Mouse (Mus musculus) C2C12 (cell line): ENCODE measurements around the gene Ctcfl. TPM values are rescaled to one million over a fixed set of nuclear protein-coding genes. Genes with fewer than 3 reads are reported as not detected.

Experiments
- H3K27me3 ChIP-seq: one replicate; pipeline ENCODE4 v1.6.1; 2011; ENCODE audit not compliant: control insufficient read depth, insufficient read depth, insufficient read length
- H3K36me3 ChIP-seq: one replicate; pipeline ENCODE4 v1.6.1; 2011; ENCODE audit not compliant: control insufficient read depth, insufficient read depth
- H3K4me3 ChIP-seq: one replicate; pipeline ENCODE4 v1.5.1; 2011; ENCODE audit warnings: mild to moderate bottlenecking, control low read depth; ENCODE audit not compliant: poor library complexity, insufficient read depth, severe bottlenecking
- H3K79me2 ChIP-seq: one replicate; pipeline ENCODE4 v1.6.1; 2011; ENCODE audit not compliant: control insufficient read depth, insufficient read depth
- H3K79me3 ChIP-seq: one replicate; pipeline ENCODE4 v1.6.1; 2011; ENCODE audit warnings: low read depth, control low read depth
- H3ac ChIP-seq: one replicate; pipeline ENCODE3; 2011; ENCODE audit warnings: low read depth; ENCODE audit not compliant: control insufficient read depth, insufficient read length
- CEBPB ChIP-seq: IDR thresholded peaks from one replicate; pipeline ENCODE4 v1.6.1; 2011; ENCODE audit warnings: low read depth, mild to moderate bottlenecking, control low read depth, moderate library complexity
- CTCF ChIP-seq: IDR thresholded peaks from one replicate; pipeline ENCODE4 v1.5.1; 2011; ENCODE audit not compliant: control insufficient read depth, insufficient read depth, insufficient read length
- FOSL1 ChIP-seq: IDR thresholded peaks from one replicate; pipeline ENCODE4 v1.8.0; 2011; ENCODE audit warnings: mild to moderate bottlenecking, low read length; ENCODE audit not compliant: poor library complexity, insufficient read depth, severe bottlenecking
- MAX ChIP-seq: IDR thresholded peaks from one replicate; pipeline ENCODE4 v1.6.1; 2011; ENCODE audit warnings: mild to moderate bottlenecking, control low read depth
- MYOD1 ChIP-seq: IDR thresholded peaks from one replicate; pipeline ENCODE4 v1.6.1; 2011; ENCODE audit warnings: low read depth; ENCODE audit not compliant: control insufficient read depth, insufficient read length
- MYOG ChIP-seq: IDR thresholded peaks from one replicate; pipeline ENCODE4 v1.6.1; 2011; ENCODE audit not compliant: control insufficient read depth, insufficient read length; ENCODE audit errors: extremely low read depth
- USF1 ChIP-seq: IDR thresholded peaks from one replicate; pipeline ENCODE4 v1.6.1; 2011; ENCODE audit warnings: low read depth, mild to moderate bottlenecking, control low read depth, moderate library complexity
- polyA plus RNA-seq: library from polyadenylated mRNA; unstranded; fragments of >200 nt; fragmentation: generic; extraction: Trizol; gene quantifications from one replicate; pipeline ENCODE4 v1.2.1, GENCODE M21; 2012; ENCODE audit warnings: missing spikeins

The Ctcfl gene
- polyA plus RNA-seq, 1 experiment, result not detected

- TF ChIP-seq MYOD1 (no peak), FOSL1 (no peak), USF1 (no peak), CTCF (no peak), CEBPB (no peak)
- Histone ChIP-seq H3K27me3 (peaks cover 56% of the 10 kb centered on the region), H3K4me3 (no peak overlapping the region), H3K79me2 (no peaks in the 10 kb centered on the region), H3ac (no peak overlapping the region), H3K36me3 (no peaks in the 10 kb centered on the region), H3K79me3 (no peaks in the 10 kb centered on the region)
These were observed 32.5 kb upstream of the Ctcfl start for GRCm38 (mm10) chr2:173151784-173152284.

DNA sequence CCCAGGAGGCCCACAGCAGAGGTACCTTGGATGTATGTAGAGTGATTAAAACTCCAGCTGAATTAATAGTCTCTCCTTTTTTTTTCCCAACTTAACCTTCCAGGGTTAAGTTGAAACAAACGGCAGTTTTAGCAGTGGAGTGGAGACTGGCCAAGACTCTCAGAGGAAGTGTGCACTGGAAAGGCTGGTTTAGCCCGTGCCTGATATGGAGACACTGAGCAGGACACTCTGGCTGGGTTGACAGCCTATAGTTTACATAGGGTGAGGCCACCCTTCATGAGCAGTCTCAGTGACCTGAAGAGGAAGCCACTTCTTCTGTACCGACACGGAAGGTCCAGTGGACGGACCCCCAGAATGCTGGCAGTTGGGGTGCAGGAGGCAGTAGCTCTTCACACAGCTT lies 32.0 kb upstream of the Ctcfl start:
- Histone ChIP-seq H3K4me3 (no peak overlapping the region), H3K36me3 (no peaks in the 10 kb centered on the region), H3ac (no peak overlapping the region), H3K79me3 (no peaks in the 10 kb centered on the region), H3K79me2 (no peaks in the 10 kb centered on the region), H3K27me3 (peaks cover 58% of the 10 kb centered on the region)
- TF ChIP-seq FOSL1, result no peak

DNA sequence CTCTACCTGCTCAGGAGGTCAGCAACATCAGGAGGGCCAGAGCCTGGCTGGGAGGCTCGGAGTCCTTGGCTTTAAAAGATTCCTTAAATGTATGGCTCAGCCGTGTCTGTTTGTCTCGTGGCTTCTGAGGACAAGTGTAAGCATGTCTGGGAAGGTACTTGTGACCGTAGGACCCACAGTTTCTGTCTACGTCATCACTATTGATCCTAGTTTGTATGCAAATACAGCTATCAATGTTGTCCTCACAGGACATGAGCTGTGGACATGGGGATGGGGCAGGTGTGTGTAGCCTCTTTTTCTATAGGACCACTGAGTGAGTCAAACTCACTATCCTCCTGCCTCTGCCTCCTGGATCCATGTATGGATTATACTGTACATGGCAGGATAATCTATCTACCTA lies 28.7 kb upstream of the Ctcfl start:
- no peaks in the 10 kb centered on the region for H3K79me2 ChIP-seq
- no peaks in the 10 kb centered on the region for H3K79me3 ChIP-seq
- H3K27me3 ChIP-seq, result peaks cover 60% of the 10 kb centered on the region
- no peaks in the 10 kb centered on the region for H3K36me3 ChIP-seq
- no peak overlapping the region for H3ac ChIP-seq
- no peak for TF ChIP-seq CTCF
- no peak for TF ChIP-seq CEBPB
- TF ChIP-seq MAX, result no peak
- no peak for TF ChIP-seq MYOD1
- no peak for TF ChIP-seq MYOG
- no peak overlapping the region for H3K4me3 ChIP-seq

GRCm38 (mm10) chr2:173146728-173147127 lies 27.4 kb upstream of the Ctcfl start:
- Histone ChIP-seq H3ac (no peak overlapping the region), H3K79me2 (no peaks in the 10 kb centered on the region), H3K27me3 (peaks cover 50% of the 10 kb centered on the region), H3K36me3 (no peaks in the 10 kb centered on the region), H3K4me3 (no peak overlapping the region), H3K79me3 (no peaks in the 10 kb centered on the region)
- TF ChIP-seq MAX (no peak), USF1 (no peak), CTCF (no peak), MYOD1 (no peak), MYOG (no peak), CEBPB (no peak), FOSL1 (no peak)

GRCm38 (mm10) chr2:173145808-173146207 lies 26.5 kb upstream of the Ctcfl start:
- H3K79me3 ChIP-seq, result no peaks in the 10 kb centered on the region
- TF ChIP-seq MYOG, result no peak
- no peak for TF ChIP-seq FOSL1
- TF ChIP-seq CTCF, result no peak
- no peak for TF ChIP-seq CEBPB
- TF ChIP-seq MYOD1, result no peak
- H3ac ChIP-seq, result no peak overlapping the region
- no peaks in the 10 kb centered on the region for H3K36me3 ChIP-seq
- peaks cover 43% of the 10 kb centered on the region for H3K27me3 ChIP-seq
- H3K4me3 ChIP-seq, result no peak overlapping the region
- no peaks in the 10 kb centered on the region for H3K79me2 ChIP-seq

DNA sequence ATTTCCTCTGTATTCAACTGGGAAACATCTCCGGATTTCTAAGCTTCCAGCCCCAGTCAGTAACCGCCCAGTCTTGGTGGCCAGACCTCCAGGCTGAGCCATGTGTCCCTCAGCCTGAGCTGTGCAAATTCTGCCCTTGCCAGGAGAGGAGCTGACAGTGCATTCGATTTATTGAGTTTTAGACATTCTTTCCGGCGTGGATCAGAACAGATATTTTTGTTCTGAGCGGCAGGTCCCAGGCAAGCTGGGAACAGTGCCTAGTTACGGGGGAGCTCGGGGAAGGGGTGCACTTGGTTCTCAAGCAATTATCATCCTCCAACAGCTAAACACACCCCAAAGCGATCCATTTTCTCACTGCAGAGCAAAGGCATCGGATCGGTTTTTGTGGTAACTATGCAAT lies 24.3 kb upstream of the Ctcfl start:
- no peaks in the 10 kb centered on the region for H3K79me3 ChIP-seq
- no peak overlapping the region for H3K4me3 ChIP-seq
- H3K79me2 ChIP-seq, result no peaks in the 10 kb centered on the region
- peaks cover 37% of the 10 kb centered on the region for H3K27me3 ChIP-seq
- H3K36me3 ChIP-seq, result no peaks in the 10 kb centered on the region
- no peak for TF ChIP-seq MYOD1
- TF ChIP-seq CEBPB, result no peak
- no peak for TF ChIP-seq MAX
- TF ChIP-seq FOSL1, result no peak
- no peak for TF ChIP-seq CTCF
- no peak for TF ChIP-seq USF1
- TF ChIP-seq MYOG, result no peak
- no peak overlapping the region for H3ac ChIP-seq
